Mouse (Mus musculus) myocyte (in vitro differentiated cells): ENCODE measurements around the gene Bad.

Source experiments
- CEBPB ChIP-seq: IDR thresholded peaks from 2 replicates; pipeline ENCODE4 v1.6.1; 2011; ENCODE audit warnings: mild to moderate bottlenecking, moderate library complexity; ENCODE audit not compliant: poor library complexity, insufficient read depth, severe bottlenecking
- E2F4 ChIP-seq: IDR thresholded peaks from one replicate; pipeline ENCODE4 v1.6.1; 2011; ENCODE audit warnings: mild to moderate bottlenecking, control low read depth, moderate library complexity; ENCODE audit not compliant: insufficient read depth
- MAX ChIP-seq: IDR thresholded peaks from one replicate; pipeline ENCODE4 v1.6.1; 2011; ENCODE audit warnings: low read depth, mild to moderate bottlenecking, control low read depth
- MYOD1 ChIP-seq, 3 experiments: IDR thresholded peaks; one replicate each; pipeline ENCODE4 v1.6.1; 2011; ENCODE audit warnings: control low read depth in 2 of 3, low read depth in 2 of 3, mild to moderate bottlenecking in 2 of 3, moderate library complexity in 1 of 3; ENCODE audit not compliant: insufficient read length in 2 of 3, control insufficient read depth in 1 of 3
- MYOG ChIP-seq, 3 experiments: IDR thresholded peaks; one replicate each; pipeline ENCODE4 v1.6.1; 2011; ENCODE audit warnings: control low read depth in 2 of 3, low read depth in 2 of 3, mild to moderate bottlenecking in 2 of 3; ENCODE audit not compliant: insufficient read length in 2 of 3, control insufficient read depth in 1 of 3, insufficient read depth in 1 of 3
- POLR2A ChIP-seq: IDR thresholded peaks from one replicate; pipeline ENCODE4 v1.6.1; 2011; ENCODE audit warnings: low read depth, mild to moderate bottlenecking, control low read depth, moderate library complexity; ENCODE audit not compliant: insufficient read length
- POLR2AphosphoS2 ChIP-seq: IDR thresholded peaks from one replicate; pipeline ENCODE4 v1.6.1; 2011; ENCODE audit warnings: low read depth, control low read depth; ENCODE audit not compliant: insufficient read length
- REST ChIP-seq: IDR thresholded peaks from one replicate; pipeline ENCODE4 v1.6.1; 2011; ENCODE audit warnings: mild to moderate bottlenecking, control low read depth, moderate library complexity; ENCODE audit not compliant: insufficient read depth, insufficient read length
- SRF ChIP-seq: IDR thresholded peaks from one replicate; pipeline ENCODE4 v1.6.1; 2011; ENCODE audit warnings: low read depth; ENCODE audit not compliant: control insufficient read depth, insufficient read length
- TCF12 ChIP-seq: IDR thresholded peaks from one replicate; pipeline ENCODE4 v1.6.1; 2011; ENCODE audit warnings: mild to moderate bottlenecking, control low read depth; ENCODE audit not compliant: poor library complexity, insufficient read depth, severe bottlenecking
- TCF3 ChIP-seq: IDR thresholded peaks from one replicate; pipeline ENCODE4 v1.6.1; 2011; ENCODE audit warnings: low read depth, control low read depth; ENCODE audit not compliant: insufficient read length
- USF1 ChIP-seq: IDR thresholded peaks from one replicate; pipeline ENCODE4 v1.6.1; 2011; ENCODE audit warnings: low read depth, mild to moderate bottlenecking, control low read depth, moderate library complexity

DNA sequence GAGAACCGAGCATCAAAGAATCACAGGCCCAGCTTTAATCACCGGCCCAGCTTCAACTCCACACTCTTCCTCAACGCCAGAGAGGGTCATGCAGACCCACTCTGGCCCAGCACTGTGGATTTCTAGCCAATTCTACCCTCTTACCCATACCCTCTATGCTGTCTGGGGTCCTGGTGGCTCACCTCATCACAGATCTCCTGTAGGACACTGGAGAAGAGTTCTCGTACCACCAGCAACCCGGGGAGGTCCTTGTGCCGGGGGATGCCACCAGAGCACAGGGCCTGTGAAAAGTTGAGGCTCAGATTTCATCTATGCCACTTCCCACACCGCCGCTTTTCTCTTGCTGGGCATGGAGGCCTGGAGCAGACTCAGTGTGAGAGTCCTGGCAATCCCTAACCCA is 52.8 kb downstream of the Bad start:
- TF ChIP-seq E2F4, result no peak
- no peak for TF ChIP-seq POLR2A
- no peak for TF ChIP-seq REST
- TF ChIP-seq TCF12, result no peak
- no peak for TF ChIP-seq SRF
- no peak for TF ChIP-seq MYOD1 (IDR thresholded peaks at IDR 0.05; ENCODE audit: control insufficient read depth in 1 of 3, insufficient read length in 2 of 3, low read depth in 2 of 3)
- TF ChIP-seq MAX, result no peak
- no peak for TF ChIP-seq MYOG (IDR thresholded peaks at IDR 0.05; ENCODE audit: control insufficient read depth in 1 of 3, insufficient read depth in 1 of 3, insufficient read length in 2 of 3, low read depth in 2 of 3)
- no peak for TF ChIP-seq USF1
- TF ChIP-seq POLR2AphosphoS2, result no peak
- no peak for TF ChIP-seq CEBPB
- TF ChIP-seq TCF3, result no peak
